8 mouse cellular contexts compared by ENCODE assay signal in genomic region chr5:139862759-139863158, GRCm38 (mm10). TPM values are rescaled to one million over a fixed set of nuclear protein-coding genes. Genes with fewer than 3 reads are reported as not detected.
A peak's percentile ranks its signal among the peaks of the same experiment; 100 is the strongest.
DNase-seq lines count a peak whose midpoint lies in the region.

No protein-coding gene starts in this region.

- peak; percentile 4 for DNase-seq in gastrocnemius, adult 18-20 months (ENCODE audit: low spot score)
- DNase-seq in gastrocnemius, adult 8-10 months (ENCODE audit: low spot score in 2 of 2), result no peak
- DNase-seq in right cerebral cortex, postnatal 10 days (ENCODE audit: low spot score in 2 of 2), result peak; percentile 62 to 74
- DNase-seq in right cerebral cortex, postnatal 36 days (ENCODE audit: low spot score in 2 of 2), result no peak
- DNase-seq in heart, postnatal 36 days, result peak; percentile 52 to 62
- DNase-seq in lung, postnatal 4 days, result peak; percentile 71 to 80
- no peak for DNase-seq in spleen, postnatal 4 days (ENCODE audit: low spot score in 2 of 2)
- DNase-seq in thymus, adult 18-20 months, result no peak

- intact Hi-C loops in heart, postnatal 36 days (cut with DNase I), result no loop called here

RNA-seq across cellular contexts. Expression of gene Psmg3, which starts 36.1 kb away (rescaled TPM):
- 10 to 100 TPM in 1 of 2 experiments, 1 to 10 TPM in 1; 7.8 to 10.6 TPM for total RNA-seq in gastrocnemius, adult 18-20 months (2021)
- total RNA-seq in gastrocnemius, adult 8-10 months (2022), result 10 to 100 TPM in 1 of 4 experiments, 1 to 10 TPM in 3; 7.8 to 10.4 (median 8.8) TPM
- 10 to 100 TPM in 1 of 2 experiments, 1 to 10 TPM in 1; 9.5 to 11.8 TPM for total RNA-seq in heart, postnatal 36 days (2021)

RNA-seq across cellular contexts. Expression of gene Gm26938, which starts 36.6 kb away (rescaled TPM):
- not detected for total RNA-seq in gastrocnemius, adult 18-20 months (2021)
- not detected for total RNA-seq in gastrocnemius, adult 8-10 months (2022)
- total RNA-seq in heart, postnatal 36 days (2021), result not detected

RNA-seq across cellular contexts. Expression of gene Tmem184a, which starts 43.0 kb away (rescaled TPM):
- under 1 TPM; 0.78 to 0.84 TPM for total RNA-seq in gastrocnemius, adult 18-20 months (2021)
- total RNA-seq in gastrocnemius, adult 8-10 months (2022), result 1 to 10 TPM in 2 of 4 experiments, under 1 TPM in 2; 0.41 to 1.4 (median 0.88) TPM
- total RNA-seq in heart, postnatal 36 days (2021), result not detected

RNA-seq across cellular contexts. Expression of gene Elfn1, which starts 45.0 kb away (rescaled TPM):
- not detected for total RNA-seq in gastrocnemius, adult 18-20 months (2021)
- not detected for total RNA-seq in gastrocnemius, adult 8-10 months (2022)
- under 1 TPM; 0.08 to 0.38 TPM for total RNA-seq in heart, postnatal 36 days (2021)

Comparison
In these comparisons a context has a peak if more than half of its experiments do, and no peak if none do; other contexts are left out.
1. DNase-seq: peak in gastrocnemius, adult 18-20 months (single experiment), right cerebral cortex, postnatal 10 days (2 of 2), heart, postnatal 36 days (2 of 2) and lung, postnatal 4 days (2 of 2); none in gastrocnemius, adult 8-10 months (0 of 2), right cerebral cortex, postnatal 36 days (0 of 2), spleen, postnatal 4 days (0 of 2) and thymus, adult 18-20 months (0 of 2).